Mouse (Mus musculus) urinary bladder, postnatal 14 days (tissue): ENCODE measurements around the gene Olr1.
"Not testable (repeated sequence)": the region's sequence is repeated elsewhere in the genome, so short reads cannot be mapped to it uniquely, and the experiment has no call there.

Source experiments
- DNase-seq: peaks from one replicate; pipeline ENCODE4 v3.0.0; 2021; ENCODE audit warnings: low spot score

Olr1 gene

DNA sequence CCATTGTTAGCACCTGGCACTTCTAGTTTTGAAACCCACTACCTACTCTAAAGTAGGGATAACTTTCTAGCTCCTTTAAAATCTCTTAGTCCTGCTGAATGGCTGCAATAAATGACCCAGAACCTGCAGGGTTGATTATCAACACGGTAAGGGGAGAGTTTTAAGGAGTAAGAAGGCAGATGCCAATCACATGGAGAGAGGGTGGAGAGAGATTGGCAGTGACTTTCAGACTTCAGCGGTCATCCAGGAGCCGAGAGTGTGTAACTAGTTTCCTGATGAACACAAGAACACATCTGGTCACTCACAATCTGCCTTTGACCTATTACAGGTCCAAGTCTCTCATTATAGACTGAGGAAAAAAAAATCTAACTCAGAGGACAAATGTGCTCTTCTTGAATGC is 5.4 kb upstream of the Olr1 start, which contains the start of gene Tmem52b:
Tmem52b (plus strand) TSS at position 189 of the 400 bp plus-strand sequence.
- DNase-seq = no peak

DNA sequence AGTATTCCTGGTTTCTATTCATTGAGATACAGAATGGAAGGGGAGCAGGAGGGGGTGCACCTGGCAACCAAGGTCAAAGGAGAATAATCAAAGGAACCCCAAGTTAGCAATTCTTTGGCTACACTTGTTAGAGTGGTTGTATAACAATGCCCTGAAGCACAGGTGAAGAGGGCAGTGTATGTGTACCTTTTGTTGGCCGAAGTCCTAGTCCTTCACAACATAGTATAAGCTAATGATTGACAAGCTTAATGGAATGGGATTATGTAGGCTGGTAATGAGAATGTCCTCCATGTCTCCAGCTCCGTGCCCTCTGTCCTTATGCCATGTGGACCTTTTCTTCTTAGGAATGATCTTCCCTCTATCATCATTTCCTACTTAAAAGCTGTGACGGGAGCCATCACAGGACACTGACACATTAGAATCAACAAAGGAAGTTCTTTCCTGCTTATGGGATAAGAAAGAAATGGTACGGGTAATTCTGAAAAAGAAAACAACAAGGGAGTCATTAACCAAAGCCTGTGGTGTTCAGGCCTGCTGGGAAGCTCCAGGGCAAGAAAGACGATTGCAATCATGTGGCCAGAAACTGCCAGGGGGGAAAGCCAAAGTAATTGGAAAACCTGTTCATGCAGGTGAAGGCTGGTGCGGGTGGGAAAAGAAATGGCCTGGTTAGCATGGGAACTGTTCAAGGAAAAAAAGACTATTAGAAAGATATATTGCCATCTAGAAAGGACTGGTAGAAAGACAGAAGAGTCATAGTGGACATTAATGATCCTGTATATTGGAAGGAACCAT is 3.4 kb upstream of the Olr1 start:
- DNase-seq = no peak

DNA sequence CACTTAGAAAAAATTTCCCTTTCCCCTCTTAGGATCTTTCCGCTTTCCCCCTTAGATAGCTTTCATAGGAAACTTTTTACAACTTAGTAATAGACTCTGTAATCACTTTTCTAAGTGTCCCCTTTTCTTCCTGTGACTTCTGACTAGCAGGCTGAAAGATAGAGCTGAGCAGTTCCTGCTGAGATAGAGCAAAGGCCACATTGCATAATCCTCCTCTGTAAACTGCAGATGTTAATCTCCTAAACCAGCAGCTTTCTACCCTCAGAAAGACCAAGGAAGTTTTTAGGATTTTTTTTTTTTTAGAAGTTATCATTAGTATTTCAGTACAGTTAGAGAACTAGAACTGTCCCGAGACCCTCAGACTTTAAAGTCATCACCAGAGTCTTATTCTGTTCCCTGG is 3.5 kb downstream of the Olr1 start:
- DNase-seq = no peak

DNA sequence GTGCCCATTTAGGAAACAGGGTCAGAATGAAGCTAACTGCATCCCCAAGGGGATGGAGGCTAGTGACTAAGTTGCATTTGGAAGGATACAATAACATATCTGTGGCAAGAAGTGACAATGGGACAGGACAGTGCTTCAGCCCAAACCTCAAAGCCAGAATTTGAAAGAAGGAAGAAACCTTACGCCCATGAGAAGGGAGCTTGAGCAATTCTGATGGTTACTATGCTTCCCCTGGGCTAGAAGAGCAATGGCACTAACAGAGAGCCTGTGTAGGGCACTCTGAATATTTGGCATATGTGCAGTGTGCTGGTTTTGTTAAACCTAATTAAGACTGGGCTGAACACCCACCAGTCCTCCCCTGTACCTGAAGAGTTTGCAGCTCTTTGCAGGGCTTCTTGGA is 7.4 kb downstream of the Olr1 start:
- DNase-seq = not testable (repeated sequence)

DNA sequence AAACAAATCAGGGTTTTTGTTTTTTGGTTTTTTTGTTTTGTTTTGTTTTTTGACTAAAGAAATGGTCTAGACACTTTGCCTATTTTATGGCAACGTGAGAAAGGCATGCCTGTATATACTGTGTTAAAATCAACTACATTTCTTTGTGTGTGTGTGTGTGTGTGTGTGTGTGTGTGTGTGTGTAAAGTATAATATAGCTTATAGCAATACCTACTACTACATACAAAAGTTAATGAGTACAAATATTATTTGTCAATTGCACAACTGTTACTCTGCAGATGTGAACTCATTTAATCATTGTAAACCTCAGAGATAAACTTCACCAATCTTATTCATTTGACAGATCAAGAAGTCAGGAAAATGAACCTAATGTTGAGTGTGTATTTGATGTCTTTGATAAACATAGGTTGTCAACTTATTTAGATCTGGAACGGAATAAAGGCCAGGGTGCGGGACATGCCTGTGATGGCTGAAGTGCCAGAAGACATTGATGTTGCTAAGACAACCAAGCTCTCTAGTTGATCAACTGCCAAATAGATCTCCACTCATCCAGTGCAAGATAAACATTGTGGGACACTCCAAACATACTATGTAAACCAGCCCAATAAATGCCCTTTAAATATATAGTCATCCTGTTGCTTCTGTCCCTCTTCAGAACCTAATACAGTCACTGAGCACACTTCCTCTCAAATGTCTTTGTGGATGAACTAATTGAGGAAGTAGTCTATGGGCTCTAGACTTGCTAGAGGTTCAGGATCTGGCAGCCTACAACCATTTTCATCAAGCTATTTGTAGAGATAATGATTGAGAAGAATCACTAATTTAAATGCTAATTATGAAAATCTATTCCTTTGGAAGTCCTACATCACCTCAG is 9.4 kb downstream of the Olr1 start:
- DNase-seq = no peak

DNA sequence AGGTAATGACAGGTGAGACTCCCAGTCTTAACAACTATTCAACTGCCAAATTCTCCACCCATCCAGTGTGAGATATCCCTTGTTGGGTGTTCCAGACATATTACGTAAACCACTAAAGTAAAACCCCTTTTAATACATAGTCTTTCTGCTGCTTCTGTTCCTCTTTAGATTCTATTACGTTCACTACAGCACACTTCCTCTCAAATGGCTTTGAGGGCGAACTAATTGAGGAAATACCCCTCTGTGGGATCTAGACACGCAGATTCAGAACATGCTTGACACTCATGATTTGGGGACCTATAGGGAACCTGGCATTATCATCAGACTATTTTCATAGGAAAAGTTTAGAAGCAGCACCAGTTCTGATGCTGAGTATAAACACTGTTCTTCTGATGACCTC is 12.0 kb downstream of the Olr1 start:
- DNase-seq = no peak

DNA sequence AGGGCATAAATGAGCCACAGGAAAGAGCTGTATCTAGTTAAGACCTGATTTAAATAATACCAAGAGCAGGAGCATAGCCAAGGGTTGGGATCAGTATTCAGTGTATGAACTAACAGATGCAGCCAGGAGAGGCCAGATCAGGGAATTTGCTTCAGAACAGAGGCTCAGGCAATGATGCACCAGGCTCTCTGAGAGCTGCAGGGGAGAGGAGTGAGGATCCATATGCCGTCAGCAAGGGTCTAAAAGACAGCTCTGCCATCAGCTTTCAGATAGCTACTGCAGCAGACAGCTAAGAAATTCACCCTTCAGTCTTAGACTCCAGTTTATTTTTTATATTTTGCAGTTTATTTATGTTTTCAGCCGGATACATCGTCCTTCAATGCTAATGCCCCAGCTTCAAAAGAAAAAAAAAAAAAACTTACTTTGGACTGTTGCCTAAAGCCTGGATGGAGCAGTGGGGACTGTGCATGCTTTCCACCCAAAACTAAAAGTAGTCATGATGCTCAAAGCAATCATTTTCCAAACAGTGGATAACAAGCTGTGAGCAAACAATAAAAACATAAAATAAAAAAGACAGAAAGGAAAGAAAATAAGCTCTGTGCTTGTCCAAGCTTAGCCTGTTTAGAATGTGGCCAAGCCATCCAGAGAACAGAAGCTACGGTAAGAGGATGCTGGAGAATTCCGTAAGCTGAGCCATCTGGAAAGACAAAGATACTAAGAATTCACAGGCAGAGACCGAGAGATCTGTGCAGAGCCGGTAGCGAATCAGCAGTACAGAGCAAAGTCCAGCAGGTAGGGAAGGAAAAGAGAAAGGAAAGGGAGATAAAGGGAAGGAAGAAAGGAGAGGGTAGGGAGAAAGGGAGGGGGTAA is 26.6 kb downstream of the Olr1 start:
- DNase-seq = no peak

DNA sequence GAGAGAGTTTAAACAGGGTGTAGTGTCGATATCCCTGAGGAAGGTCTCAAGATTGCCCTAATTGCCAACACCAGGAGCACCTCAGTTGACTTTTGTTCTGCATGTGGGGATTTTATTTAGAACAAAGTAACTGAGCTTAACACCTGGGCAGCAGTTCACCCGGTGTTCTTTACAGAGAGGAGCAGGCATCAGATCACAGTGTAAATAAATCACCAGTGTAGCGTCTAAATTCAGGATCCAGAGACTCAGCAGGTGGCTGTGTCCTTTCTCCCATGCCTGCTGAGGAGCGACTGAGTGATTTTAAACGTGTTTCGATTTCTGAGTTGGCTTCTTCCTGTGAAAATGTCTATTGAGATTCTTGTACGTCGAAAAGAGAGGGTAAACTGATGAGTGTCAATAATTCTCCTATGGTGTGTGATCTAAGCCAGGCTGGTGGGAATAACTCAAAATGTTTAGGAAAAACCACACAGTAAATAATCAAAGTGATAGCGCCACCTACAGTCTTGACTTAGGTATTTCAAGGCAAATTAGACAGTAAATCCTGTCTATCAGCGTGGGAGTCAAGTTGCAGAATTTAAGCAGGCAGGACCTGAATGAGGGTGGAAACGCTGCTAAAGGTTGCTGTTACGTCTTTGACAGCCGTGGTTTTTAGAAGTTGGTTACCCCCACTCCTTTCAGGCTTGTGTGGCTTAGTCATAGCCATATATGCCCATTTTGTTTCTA is 30.4 kb downstream of the Olr1 start:
- no peak for DNase-seq

DNA sequence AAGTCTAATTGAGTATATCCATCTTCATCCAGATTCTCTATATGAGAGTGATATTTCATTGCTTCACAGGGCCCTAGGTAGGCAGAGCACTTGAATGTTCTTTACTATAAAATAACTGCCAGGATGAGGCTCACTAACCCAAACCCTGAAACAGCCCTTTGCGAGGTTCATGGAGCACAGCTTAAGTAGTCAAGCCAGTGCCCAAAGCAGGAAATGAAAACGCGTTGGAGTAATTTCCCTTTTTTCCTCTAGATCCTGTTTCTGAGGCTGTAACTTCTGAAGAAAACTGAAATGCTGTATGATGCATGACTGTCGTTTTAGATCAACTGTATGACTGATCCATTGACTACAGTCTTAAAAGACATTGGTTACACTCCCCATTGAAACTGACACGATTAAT is 34.3 kb downstream of the Olr1 start:
- no peak for DNase-seq

DNA sequence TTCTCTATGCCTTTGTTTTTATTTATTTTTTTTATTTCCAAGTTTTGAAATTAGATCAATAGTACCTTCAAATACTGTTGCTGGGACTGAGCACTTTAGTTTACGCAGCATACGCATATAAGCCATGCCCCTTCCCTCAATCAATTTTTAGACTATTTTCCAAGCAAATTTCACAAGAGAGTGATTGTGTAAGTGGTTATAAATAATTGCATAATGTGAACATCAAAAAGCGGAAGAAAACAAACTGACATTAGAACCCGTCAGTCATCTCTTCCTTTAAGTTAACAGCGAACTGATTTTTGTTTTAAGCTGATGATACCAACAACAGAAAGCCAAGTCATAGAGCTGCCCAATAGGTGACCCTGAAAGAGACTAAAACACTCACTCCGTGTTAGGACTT is 35.6 kb downstream of the Olr1 start:
- no peak for DNase-seq

DNA sequence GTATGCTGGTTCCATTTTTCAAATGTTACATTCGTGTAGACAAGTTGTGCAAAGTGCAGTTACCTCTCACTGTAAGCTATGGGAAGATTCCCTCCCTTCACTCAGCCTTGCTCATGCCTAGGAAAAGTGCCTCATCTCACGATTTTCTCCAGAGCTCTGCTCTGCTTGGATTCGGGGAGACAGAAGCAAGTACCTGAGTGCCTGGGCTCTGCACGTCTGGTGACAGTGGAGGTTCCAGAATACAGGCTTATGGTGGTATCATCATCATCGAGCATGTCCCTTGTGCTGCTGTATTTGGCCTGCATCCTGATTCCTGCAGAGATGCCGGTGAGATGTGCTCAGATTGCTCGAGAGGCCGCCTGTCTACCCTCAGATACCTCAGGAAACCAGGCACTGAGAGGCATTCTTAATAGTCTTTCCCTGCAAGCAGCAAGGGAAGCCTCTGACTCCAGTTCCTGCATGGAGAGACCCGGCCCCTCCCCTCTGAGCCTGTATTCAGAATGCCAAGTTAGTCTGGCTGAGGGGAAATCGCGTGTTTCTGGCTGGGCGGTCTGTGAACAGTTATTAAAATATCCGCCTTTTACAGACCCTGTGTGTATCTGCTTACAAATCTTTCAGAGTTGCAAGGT is 55.4 kb downstream of the Olr1 start, which contains the start of gene Clec1a:
Clec1a (minus strand) TSS at position 590 of the 629 bp plus-strand sequence.
- DNase-seq = peak; percentile 3

DNA sequence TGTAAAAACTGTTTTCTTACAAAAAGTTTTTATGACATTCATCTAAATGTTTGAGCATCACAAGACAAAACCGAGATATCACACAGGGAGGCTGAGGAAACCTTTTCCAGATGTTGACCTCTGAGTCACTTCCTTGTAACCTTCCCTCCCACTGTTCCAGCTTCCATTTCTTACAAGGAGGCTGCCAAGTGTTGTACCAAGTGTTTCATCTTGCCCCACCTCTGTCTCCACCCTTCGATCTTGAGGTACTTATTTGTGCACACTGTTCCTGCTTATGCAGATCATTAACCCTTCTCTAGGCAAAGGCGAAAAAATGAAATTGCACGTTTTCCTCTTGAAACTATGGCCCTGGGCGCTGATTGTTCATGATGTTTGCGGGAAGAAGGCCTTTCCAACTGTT is 57.2 kb downstream of the Olr1 start:
- no peak for DNase-seq

DNA sequence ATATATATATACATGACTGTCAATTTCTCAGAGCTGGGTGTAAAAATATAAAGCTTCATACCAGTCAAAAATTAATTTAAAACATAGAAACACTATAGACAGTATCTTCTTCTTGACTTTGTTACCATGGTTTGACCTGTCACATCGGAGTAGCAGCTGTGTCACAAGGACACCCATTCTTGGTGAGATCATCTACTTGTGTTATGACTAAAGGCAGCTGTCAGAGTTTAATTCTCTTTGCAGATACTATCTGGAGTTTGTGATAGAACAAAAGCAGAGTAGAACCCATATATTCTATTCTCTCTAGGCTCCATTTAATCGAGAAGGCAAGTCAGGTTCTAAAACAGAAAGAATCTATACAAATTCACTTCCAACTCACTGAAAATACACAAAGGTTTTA is 68.9 kb downstream of the Olr1 start:
- DNase-seq = no peak

DNA sequence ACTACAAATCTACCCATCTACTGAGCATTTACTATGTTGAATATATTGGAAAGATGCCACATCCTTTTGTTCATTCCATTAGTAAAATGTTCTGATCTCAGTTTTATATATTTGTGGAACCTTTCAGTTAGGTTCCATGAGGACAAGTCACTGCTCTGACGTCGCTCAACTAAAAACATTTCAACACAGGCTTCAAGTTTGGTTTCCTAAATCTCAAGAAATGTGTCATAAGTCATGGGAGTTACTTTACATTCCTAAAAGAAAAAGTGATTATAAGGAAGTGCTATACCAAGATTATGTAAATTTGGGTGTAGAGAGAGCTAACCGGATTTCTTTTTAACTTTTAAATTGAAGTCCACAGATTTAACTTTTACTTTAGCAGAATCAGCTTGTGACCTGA is 70.9 kb downstream of the Olr1 start:
- DNase-seq = no peak
